22 mouse cellular contexts compared by ENCODE assay signal in genomic region chr12:5207172-5207571, GRCm38 (mm10).
DNase-seq lines count a peak whose midpoint lies in the region; ATAC-seq and TF ChIP-seq lines count a peak whose summit lies in the region.
"Had no signal": no experiment of that assay in that cellular context is flagged by ENCODE, and none has a peak within 500 bp of the region (broad histone marks: within the 10 kb centered on the region; RNA-seq: fewer than 3 reads in every experiment).

No protein-coding gene starts in this region.

- no peak overlapping the region for H3K4me2 ChIP-seq in forebrain, postnatal 0 days (ENCODE audit: low read depth)
- H3K4me2 ChIP-seq: embryonic facial prominence, embryonic 13.5 days; embryonic facial prominence, embryonic 15.5 days; forebrain, embryonic 12.5 days had no signal

- 93% methylated on average over 4 of the region's 4 CpGs for WGBS in limb, embryonic 10.5 days
- WGBS in forebrain, postnatal 0 days: 87% methylated on average over 4 of the region's 4 CpGs

- no peak for DNase-seq in layer of hippocampus, adult 2 months (ENCODE audit: low spot score in 2 of 2)
- no peak for DNase-seq in layer of hippocampus, adult 11-12 months (ENCODE audit: low spot score)
- DNase-seq in limb, embryonic 10.5 days (ENCODE audit: low spot score): no peak
- no peak for DNase-seq in forebrain, postnatal 0 days
- DNase-seq in spleen, postnatal 36 days (ENCODE audit: low spot score in 2 of 2): no peak
- DNase-seq: adrenal gland, adult 8-10 months; adrenal gland, postnatal 14 days; adrenal gland, postnatal 36 days; cerebellum, adult 11-12 months; cerebellum, adult 2 months; cerebellum, adult 9-10 months; cerebellum, postnatal 10 days; cerebellum, postnatal 25 days; embryo, embryonic 11 days had no signal

- ATAC-seq in megakaryocyte-erythroid progenitor cell, adult 5-6 weeks (replicated peaks; ENCODE audit: low FRiP score, low TSS enrichment, poor library complexity, severe bottlenecking): peak; percentile 53; the same call in 1 of the 2 replicates
- ATAC-seq in forebrain, postnatal 0 days: no peak
- ATAC-seq: forebrain, embryonic 14.5 days; forebrain, embryonic 16.5 days had no signal

- H3K9ac ChIP-seq in forebrain, postnatal 0 days: no peak overlapping the region
- H3K9ac ChIP-seq: embryonic facial prominence, embryonic 13.5 days; embryonic facial prominence, embryonic 15.5 days; forebrain, embryonic 12.5 days had no signal

- peaks cover 44% of the 10 kb centered on the region for H3K4me1 ChIP-seq in limb, embryonic 10.5 days
- H3K4me1 ChIP-seq in forebrain, postnatal 0 days (ENCODE audit: insufficient read depth): peaks cover 11% of the 10 kb centered on the region; the same call in 1 of the 2 replicates

- no peaks in the 10 kb centered on the region for H3K9me3 ChIP-seq in limb, embryonic 10.5 days (replicated peaks)
- H3K9me3 ChIP-seq in forebrain, postnatal 0 days (ENCODE audit: low read length): no peaks in the 10 kb centered on the region
- H3K9me3 ChIP-seq: embryonic facial prominence, embryonic 13.5 days; embryonic facial prominence, embryonic 15.5 days; forebrain, embryonic 10.5 days; forebrain, embryonic 12.5 days had no signal

- H3K4me3 ChIP-seq in layer of hippocampus, adult 2 months: no peak overlapping the region
- H3K4me3 ChIP-seq in limb, embryonic 10.5 days: no peak overlapping the region
- no peak overlapping the region for H3K4me3 ChIP-seq in forebrain, postnatal 0 days (ENCODE audit: low read depth, low read length)
- H3K4me3 ChIP-seq: embryonic facial prominence, embryonic 13.5 days; embryonic facial prominence, embryonic 15.5 days; erythroblast, embryonic 14.5 days; forebrain, embryonic 10.5 days; forebrain, embryonic 12.5 days had no signal

- no peak for TF ChIP-seq CTCF in layer of hippocampus, adult 2 months (conservative IDR thresholded peaks at IDR 0.05)
- TF ChIP-seq CTCF in forebrain, postnatal 0 days (IDR thresholded peaks at IDR 0.05; ENCODE audit: low read depth): no peak

- no peaks in the 10 kb centered on the region for H3K36me3 ChIP-seq in limb, embryonic 10.5 days
- peaks cover 11% of the 10 kb centered on the region; the same call in 1 of the 2 replicates for H3K36me3 ChIP-seq in forebrain, postnatal 0 days (ENCODE audit: insufficient read depth)
- H3K36me3 ChIP-seq: embryonic facial prominence, embryonic 15.5 days; forebrain, embryonic 12.5 days had no signal

- peak overlapping the region; percentile 87; the same call in 1 of the 2 replicates for H3K27ac ChIP-seq in layer of hippocampus, adult 2 months
- H3K27ac ChIP-seq in limb, embryonic 10.5 days: peak overlapping the region; percentile 25; the same call in 1 of the 2 replicates
- H3K27ac ChIP-seq in forebrain, postnatal 0 days (ENCODE audit: low read depth, low read length): no peak overlapping the region
- H3K27ac ChIP-seq: embryonic facial prominence, embryonic 13.5 days; embryonic facial prominence, embryonic 15.5 days; forebrain, embryonic 12.5 days had no signal

- H3K27me3 ChIP-seq in limb, embryonic 10.5 days (ENCODE audit: low read depth, poor library complexity, severe bottlenecking): no peaks in the 10 kb centered on the region
- no peaks in the 10 kb centered on the region for H3K27me3 ChIP-seq in forebrain, postnatal 0 days (ENCODE audit: insufficient read depth, low read length)
- H3K27me3 ChIP-seq: embryonic facial prominence, embryonic 13.5 days; embryonic facial prominence, embryonic 15.5 days had no signal
